Mouse (Mus musculus) hindbrain, embryonic 10.5 days (tissue): ENCODE measurements around the gene Gja10. TPM values are rescaled to one million over a fixed set of nuclear protein-coding genes. Genes with fewer than 3 reads are reported as not detected.

Experiments used
- DNase-seq: peaks from one replicate; pipeline ENCODE4 v3.0.0-alpha.2; 2017; ENCODE audit warnings: low spot score
- H3K27ac ChIP-seq: fragments of 300-500 bp; sonication (generic); 2 replicates; pipeline ENCODE4 v1.5.1; 2016; ENCODE audit warnings: mild to moderate bottlenecking, moderate library complexity
- H3K27me3 ChIP-seq: fragments of 300-500 bp; sonication (generic); 2 replicates; pipeline ENCODE4 v1.6.1; 2016; ENCODE audit warnings: mild to moderate bottlenecking; ENCODE audit not compliant: poor library complexity, insufficient read depth, severe bottlenecking
- H3K36me3 ChIP-seq: fragments of 300-500 bp; sonication (generic); 2 replicates; pipeline ENCODE4 v1.6.1; 2016; ENCODE audit warnings: mild to moderate bottlenecking, moderate library complexity
- H3K4me1 ChIP-seq: fragments of 300-500 bp; sonication (generic); replicated peaks from 2 replicates; pipeline ENCODE4 v1.6.1; 2016; ENCODE audit warnings: mild to moderate bottlenecking
- H3K4me3 ChIP-seq: fragments of 300-500 bp; sonication (generic); 2 replicates; pipeline ENCODE4 v1.5.1; 2016; ENCODE audit warnings: mild to moderate bottlenecking, moderate library complexity
- H3K9me3 ChIP-seq: fragments of 300-500 bp; sonication (generic); 2 replicates; pipeline ENCODE4 v1.6.1; 2016; ENCODE audit warnings: mild to moderate bottlenecking, moderate library complexity
- WGBS: fragments of 180-500 bp; shearing (Covaris S2); methylation state at CpG from one replicate; pipeline ENCODE4 v1.1.7; 2016; 5-methylcytosine and 5-hydroxymethylcytosine counted together
- polyA plus RNA-seq: library from polyadenylated mRNA; unstranded; fragments of >200 nt; fragmentation: Nextera tagmentation; extraction: Ambion mirVana; gene quantifications from 2 replicates; pipeline ENCODE4 v1.2.1, GENCODE M21; 2016

Gja10 gene
- polyA plus RNA-seq, 1 experiment from 2014 or later, result 0.14 TPM

DNA sequence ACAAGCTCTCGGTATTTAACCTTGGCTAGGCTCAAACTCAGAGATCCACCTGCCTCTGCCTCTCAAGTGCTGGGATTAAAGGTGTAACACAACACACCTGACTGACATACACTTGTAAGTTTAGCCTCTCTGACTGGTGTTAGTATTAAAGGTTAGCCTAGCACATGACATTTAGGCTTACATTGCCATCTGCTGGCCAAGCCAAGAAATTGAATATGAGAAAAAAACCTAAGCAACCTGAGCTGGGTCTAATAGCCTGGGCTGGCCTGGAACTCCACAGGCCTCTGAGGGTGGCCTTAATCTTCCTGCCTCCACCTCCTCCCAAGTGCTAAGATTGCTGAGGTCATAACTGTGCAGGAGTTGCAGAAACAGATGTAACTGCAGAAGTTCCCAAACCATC lies 30.4 kb downstream of the Gja10 start:
- Histone ChIP-seq H3K36me3 (peaks cover 13% of the 10 kb centered on the region), H3K4me3 (no peak overlapping the region), H3K9me3 (no peaks in the 10 kb centered on the region), H3K27me3 (no peaks in the 10 kb centered on the region), H3K4me1 (peaks cover 20% of the 10 kb centered on the region), H3K27ac (no peak overlapping the region)
- WGBS, result 61% methylated on average over 1 of the region's 1 CpGs
- peak; percentile 47 for DNase-seq

DNA sequence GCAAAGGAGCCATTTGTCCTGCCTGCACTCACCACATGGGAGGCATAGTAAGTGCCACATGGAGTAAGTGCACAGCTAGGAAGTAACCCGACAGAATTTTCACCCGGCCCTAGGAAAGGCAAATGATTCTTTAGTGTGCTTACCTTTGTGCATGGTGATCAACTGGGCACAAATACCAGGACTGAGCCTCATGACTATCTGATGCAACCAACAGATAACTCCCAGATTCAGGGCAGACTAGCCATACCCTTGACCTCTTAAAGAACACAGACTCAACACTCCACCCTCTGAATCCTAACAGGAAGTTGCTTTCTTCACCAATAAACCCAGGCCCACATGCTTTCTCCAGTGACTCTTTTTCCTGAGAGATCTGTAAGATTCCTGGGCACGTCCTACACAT lies 31.1 kb downstream of the Gja10 start:
- H3K27ac ChIP-seq, result peak overlapping the region; percentile 29; the same call in 1 of the 2 replicates

GRCm38 (mm10) chr4:32570939-32571317 lies 31.6 kb downstream of the Gja10 start:
- no peaks in the 10 kb centered on the region for H3K27me3 ChIP-seq
- WGBS, result 77% methylated on average over 8 of the region's 8 CpGs
- H3K9me3 ChIP-seq, result no peaks in the 10 kb centered on the region
- peaks cover 10% of the 10 kb centered on the region for H3K36me3 ChIP-seq
- no peak for DNase-seq
- H3K4me1 ChIP-seq, result peaks cover 20% of the 10 kb centered on the region
- H3K4me3 ChIP-seq, result no peak overlapping the region
- peak overlapping the region; percentile 29 for H3K27ac ChIP-seq

More for the DNA sequence above, 31.1 kb downstream of the Gja10 start:
- no peak for DNase-seq
- H3K4me3 ChIP-seq, result no peak overlapping the region
- no peaks in the 10 kb centered on the region for H3K9me3 ChIP-seq
- peaks cover 10% of the 10 kb centered on the region for H3K36me3 ChIP-seq
- 74% methylated on average over 3 of the region's 3 CpGs for WGBS
- H3K4me1 ChIP-seq, result peaks cover 20% of the 10 kb centered on the region
- no peaks in the 10 kb centered on the region for H3K27me3 ChIP-seq

DNA sequence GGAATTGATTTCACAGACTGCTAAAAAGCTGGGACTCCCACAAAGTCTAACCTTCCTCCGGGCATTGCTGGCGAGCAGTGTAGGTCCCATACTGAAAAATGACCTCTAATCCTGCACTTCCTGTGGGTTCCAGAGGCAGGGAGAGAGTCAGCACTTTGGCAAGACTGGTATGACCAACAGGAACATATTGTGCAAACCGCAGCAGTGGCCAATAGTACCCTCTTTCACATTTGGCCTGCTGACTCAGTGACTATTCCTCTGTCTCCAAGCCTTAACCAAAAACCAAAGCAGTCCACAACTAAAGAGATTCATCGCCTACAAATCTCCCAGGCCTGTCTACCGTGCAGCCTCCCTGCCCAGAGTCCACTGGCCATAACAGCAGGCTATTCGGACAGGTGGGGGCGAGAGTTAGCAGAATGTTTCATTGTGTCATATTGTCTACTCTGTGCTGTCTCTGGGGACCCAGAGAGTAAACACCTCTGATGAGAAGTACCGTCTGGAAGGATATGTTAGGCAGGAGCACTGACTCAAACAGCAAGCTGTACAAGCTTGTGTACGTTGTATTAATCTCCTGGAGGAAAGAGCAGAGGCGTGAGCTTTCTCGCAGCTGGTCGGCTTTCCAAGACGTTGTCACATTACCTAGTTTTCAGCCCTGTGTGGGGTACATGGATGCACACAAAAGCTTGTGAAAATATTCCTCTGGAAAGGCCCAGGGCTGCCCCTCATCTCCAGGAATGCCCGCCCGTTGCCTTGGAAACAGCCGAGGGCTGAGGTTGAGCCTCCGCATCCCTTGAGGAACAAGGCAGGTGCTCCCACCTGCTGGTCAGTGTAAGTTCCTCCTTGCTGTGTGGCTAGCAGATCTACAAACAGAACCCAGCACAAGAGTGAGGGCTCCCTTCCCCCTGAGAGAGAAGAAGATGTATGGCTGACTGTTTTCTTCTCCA lies 32.3 kb downstream of the Gja10 start:
- H3K4me1 ChIP-seq, result peaks cover 20% of the 10 kb centered on the region
- H3K4me3 ChIP-seq, result no peak overlapping the region
- peak overlapping the region; percentile 17 for H3K27ac ChIP-seq
- peak; percentile 25 for DNase-seq
- peaks cover 7% of the 10 kb centered on the region; the same call in 1 of the 2 replicates for H3K36me3 ChIP-seq
- 54% methylated on average over 17 of the region's 17 CpGs for WGBS
- no peaks in the 10 kb centered on the region for H3K9me3 ChIP-seq
- H3K27me3 ChIP-seq, result no peaks in the 10 kb centered on the region

DNA sequence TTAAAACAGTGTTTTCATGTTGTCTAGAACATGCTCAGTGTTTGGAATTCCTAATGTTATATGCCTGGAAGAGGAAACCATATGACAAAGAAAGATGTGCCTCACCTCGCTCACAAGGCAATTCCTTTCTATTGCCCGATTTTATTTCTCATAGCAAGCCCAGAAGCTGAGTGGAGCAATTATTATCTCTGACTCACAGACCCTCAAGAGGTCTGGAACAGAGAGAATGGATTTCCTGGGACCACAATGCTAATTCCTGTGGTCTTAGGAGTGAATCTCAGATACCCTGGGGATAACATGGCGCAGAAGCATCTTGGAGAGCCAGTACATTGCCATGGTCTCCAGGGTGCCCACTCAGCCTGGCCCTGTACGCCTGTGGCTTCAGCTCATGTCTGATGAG lies 33.5 kb downstream of the Gja10 start:
- 85% methylated on average over 4 of the region's 4 CpGs for WGBS
- H3K27me3 ChIP-seq, result no peaks in the 10 kb centered on the region
- H3K4me3 ChIP-seq, result no peak overlapping the region
- peaks cover 20% of the 10 kb centered on the region for H3K4me1 ChIP-seq
- no peak overlapping the region for H3K27ac ChIP-seq
- peaks cover 13% of the 10 kb centered on the region for H3K36me3 ChIP-seq
- H3K9me3 ChIP-seq, result no peaks in the 10 kb centered on the region
- no peak for DNase-seq

GRCm38 (mm10) chr4:32564918-32565317 lies 37.6 kb downstream of the Gja10 start:
- H3K27me3 ChIP-seq, result no peaks in the 10 kb centered on the region
- H3K27ac ChIP-seq, result no peak overlapping the region
- DNase-seq, result no peak
- no peak overlapping the region for H3K4me3 ChIP-seq
- peaks cover 34% of the 10 kb centered on the region for H3K4me1 ChIP-seq
- H3K36me3 ChIP-seq, result peaks cover 35% of the 10 kb centered on the region
- 90% methylated on average over 8 of the region's 8 CpGs for WGBS
- no peaks in the 10 kb centered on the region for H3K9me3 ChIP-seq

GRCm38 (mm10) chr4:32564416-32564815 lies 38.1 kb downstream of the Gja10 start:
- WGBS, result 89% methylated on average over 7 of the region's 7 CpGs

DNA sequence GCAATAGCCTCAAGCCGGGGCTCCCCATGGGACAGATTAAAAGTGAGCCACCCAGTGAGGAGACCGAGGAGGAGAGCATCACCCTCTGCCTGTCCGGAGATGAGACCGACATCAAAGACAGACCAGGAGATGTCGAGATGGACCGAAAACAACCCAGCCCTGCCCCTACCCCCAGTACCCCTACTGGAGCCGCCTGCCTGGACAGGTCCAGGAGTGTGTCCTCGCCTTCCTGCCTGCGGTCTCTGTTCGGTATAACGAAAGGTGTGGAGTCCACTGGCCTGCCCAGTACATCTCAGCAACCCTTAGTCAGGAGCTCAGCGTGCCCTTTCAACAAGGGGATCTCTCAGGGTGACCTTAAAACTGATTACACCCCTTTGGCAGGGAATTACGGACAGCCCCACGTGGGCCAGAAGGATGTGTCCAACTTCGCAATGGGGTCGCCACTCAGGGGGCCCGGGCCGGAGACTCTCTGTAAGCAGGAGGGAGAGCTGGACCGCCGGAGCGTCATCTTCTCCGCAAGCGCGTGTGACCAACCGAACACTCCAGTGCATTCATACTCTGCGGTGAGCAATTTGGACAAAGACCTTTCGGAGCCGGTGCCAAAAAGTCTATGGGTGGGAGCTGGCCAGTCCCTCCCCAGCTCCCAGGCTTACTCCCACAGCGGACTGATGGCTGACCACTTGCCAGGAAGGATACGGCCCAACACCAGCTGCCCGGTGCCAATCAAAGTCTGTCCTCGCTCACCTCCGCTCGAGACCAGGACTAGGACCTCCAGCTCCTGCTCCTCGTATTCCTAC lies 40.0 kb downstream of the Gja10 start:
- DNase-seq, result no peak
- 95% methylated on average over 35 of the region's 35 CpGs for WGBS
- Histone ChIP-seq H3K4me3 (no peak overlapping the region), H3K27me3 (no peaks in the 10 kb centered on the region), H3K36me3 (peaks cover 35% of the 10 kb centered on the region), H3K27ac (peak overlapping the region; percentile 78), H3K4me1 (peaks cover 26% of the 10 kb centered on the region), H3K9me3 (no peaks in the 10 kb centered on the region)

More at GRCm38 (mm10) chr4:32564416-32564815, 38.1 kb downstream of the Gja10 start:
- Histone ChIP-seq H3K4me1 (peaks cover 29% of the 10 kb centered on the region), H3K4me3 (no peak overlapping the region), H3K27ac (no peak overlapping the region), H3K27me3 (no peaks in the 10 kb centered on the region), H3K36me3 (peaks cover 35% of the 10 kb centered on the region), H3K9me3 (no peaks in the 10 kb centered on the region)
- DNase-seq, result no peak

GRCm38 (mm10) chr4:32561555-32562095 lies 40.9 kb downstream of the Gja10 start:
- Histone ChIP-seq H3K36me3 (peaks cover 35% of the 10 kb centered on the region), H3K4me3 (no peak overlapping the region), H3K4me1 (peaks cover 26% of the 10 kb centered on the region), H3K9me3 (no peaks in the 10 kb centered on the region), H3K27ac (peak overlapping the region; percentile 78), H3K27me3 (no peaks in the 10 kb centered on the region)
- WGBS, result 50% methylated on average over 12 of the region's 12 CpGs
- peak; percentile 61 for DNase-seq

DNA sequence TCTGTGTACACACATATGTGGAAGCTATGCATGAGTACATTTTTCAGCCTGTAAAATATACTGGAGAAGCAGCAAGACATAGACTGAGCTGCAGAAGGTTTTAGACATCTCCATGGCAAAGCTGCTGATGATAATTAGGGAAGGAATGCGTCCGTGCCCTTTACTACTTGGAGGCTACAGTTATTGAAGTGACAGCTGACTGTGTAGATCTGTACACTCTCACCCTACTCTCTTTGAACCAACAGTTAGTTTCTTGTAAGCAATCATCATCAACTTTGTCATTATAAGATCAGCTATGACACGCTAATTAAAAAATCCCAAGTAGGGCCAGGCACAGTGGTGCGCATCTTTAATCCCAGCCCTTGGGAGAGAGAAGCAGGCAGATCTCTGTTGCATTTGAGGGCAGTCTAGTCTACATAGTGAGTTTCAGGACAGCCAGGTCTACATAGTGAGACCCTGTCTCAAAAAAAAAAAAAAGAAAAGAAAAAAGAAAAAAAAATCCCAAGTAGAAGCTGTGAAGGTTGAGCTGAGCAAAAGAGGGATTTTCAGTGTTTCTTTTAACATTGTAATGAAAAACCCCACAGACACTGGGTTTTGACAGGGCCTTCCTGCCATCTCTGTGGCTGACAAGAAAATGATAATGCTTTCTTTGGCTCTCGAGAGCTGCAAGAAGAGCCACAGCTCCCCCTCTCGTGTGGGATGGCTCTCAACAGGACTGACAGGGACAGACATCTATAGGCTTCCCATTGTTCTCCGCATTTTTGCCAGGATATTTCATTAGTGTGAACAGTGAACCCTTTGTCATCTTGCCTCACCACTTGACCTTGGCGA lies 41.6 kb downstream of the Gja10 start:
- 50% methylated on average over 8 of the region's 8 CpGs for WGBS
- no peak overlapping the region for H3K4me3 ChIP-seq
- H3K36me3 ChIP-seq, result peaks cover 29% of the 10 kb centered on the region
- no peaks in the 10 kb centered on the region for H3K9me3 ChIP-seq
- no peaks in the 10 kb centered on the region for H3K27me3 ChIP-seq
- H3K4me1 ChIP-seq, result peaks cover 26% of the 10 kb centered on the region
- peak overlapping the region; percentile 78 for H3K27ac ChIP-seq
- peak; percentile 41 for DNase-seq

GRCm38 (mm10) chr4:32560246-32560645 lies 42.3 kb downstream of the Gja10 start:
- Histone ChIP-seq H3K27ac (peak overlapping the region; percentile 30), H3K27me3 (no peaks in the 10 kb centered on the region), H3K9me3 (no peaks in the 10 kb centered on the region), H3K4me3 (no peak overlapping the region), H3K4me1 (peaks cover 26% of the 10 kb centered on the region), H3K36me3 (peaks cover 29% of the 10 kb centered on the region)
- WGBS, result 65% methylated on average over 6 of the region's 6 CpGs
- DNase-seq, result no peak

- Histone ChIP-seq H3K9me3 (no peaks in the 10 kb centered on the region), H3K4me1 (peaks cover 7% of the 10 kb centered on the region), H3K4me3 (no peak overlapping the region), H3K27me3 (no peaks in the 10 kb centered on the region), H3K36me3 (no peaks in the 10 kb centered on the region), H3K27ac (no peak overlapping the region)
- no peak for DNase-seq
- 96% methylated on average over 7 of the region's 7 CpGs for WGBS
Observed at GRCm38 (mm10) chr4:32555506-32555905, 47.1 kb downstream of the Gja10 start.
